Mouse (Mus musculus): ENCODE data around the gene Pdss2. TPM values are rescaled to one million over a fixed set of nuclear protein-coding genes. Genes with fewer than 3 reads are reported as not detected.

The Pdss2 gene
- polyA plus RNA-seq, 1 experiment from 2014 or later: 18.0 TPM

- 8% methylated on average over 7 of the region's 7 CpGs for WGBS
- Histone ChIP-seq H3K36me3 (ENCODE audit: insufficient read depth, low read length) (peaks cover 5% of the 10 kb centered on the region; the same call in 1 of the 2 replicates), H3K4me3 (ENCODE audit: low read length) (no peak overlapping the region), H3K9ac (replicated peaks; ENCODE audit: low read length) (no peak overlapping the region), H3K27ac (ENCODE audit: low read length) (peak overlapping the region; percentile 84), H3K4me2 (replicated peaks; ENCODE audit: low read depth, low read length) (peak overlapping the region; percentile 21; the same call in 1 of the 2 replicates), H3K9me3 (ENCODE audit: low read length) (no peaks in the 10 kb centered on the region), H3K4me1 (ENCODE audit: insufficient read depth, low read length) (peaks cover 46% of the 10 kb centered on the region), H3K27me3 (ENCODE audit: insufficient read depth, low read length) (no peaks in the 10 kb centered on the region)
- no peak for ATAC-seq (ENCODE audit: low FRiP score, low TSS enrichment)
These were observed 218.2 kb downstream of the Pdss2 start for GRCm38 (mm10) chr10:43439492-43439941.

GRCm38 (mm10) chr10:43440050-43440449, 218.8 kb downstream of the Pdss2 start:
- H3K27ac ChIP-seq (ENCODE audit: low read length): peak overlapping the region; percentile 84
- H3K27me3 ChIP-seq (ENCODE audit: insufficient read depth, low read length): no peaks in the 10 kb centered on the region
- no peaks in the 10 kb centered on the region for H3K9me3 ChIP-seq (ENCODE audit: low read length)
- peaks cover 46% of the 10 kb centered on the region for H3K4me1 ChIP-seq (ENCODE audit: insufficient read depth, low read length)
- H3K4me3 ChIP-seq (ENCODE audit: low read length): no peak overlapping the region
- WGBS: 15% methylated on average over 13 of the region's 13 CpGs
- H3K4me2 ChIP-seq (replicated peaks; ENCODE audit: low read depth, low read length): peak overlapping the region; percentile 26
- no peak overlapping the region for H3K9ac ChIP-seq (replicated peaks; ENCODE audit: low read length)
- H3K36me3 ChIP-seq (ENCODE audit: insufficient read depth, low read length): peaks cover 5% of the 10 kb centered on the region; the same call in 1 of the 2 replicates
- ATAC-seq (ENCODE audit: low FRiP score, low TSS enrichment): no peak

- 0 out of 2 replicates have a peak overlapping the region, but pooled peaks have one; percentile 16 for H3K9ac ChIP-seq (replicated peaks; ENCODE audit: low read length)
- no peaks in the 10 kb centered on the region for H3K27me3 ChIP-seq (ENCODE audit: insufficient read depth, low read length)
- ATAC-seq (ENCODE audit: low FRiP score, low TSS enrichment): peak; percentile 82
- H3K4me3 ChIP-seq (ENCODE audit: low read length): no peak overlapping the region
- H3K36me3 ChIP-seq (ENCODE audit: insufficient read depth, low read length): no peaks in the 10 kb centered on the region
- H3K4me2 ChIP-seq (replicated peaks; ENCODE audit: low read depth, low read length): peak overlapping the region; percentile 23; the same call in 1 of the 2 replicates
- H3K9me3 ChIP-seq (ENCODE audit: low read length): no peaks in the 10 kb centered on the region
- peaks cover 46% of the 10 kb centered on the region for H3K4me1 ChIP-seq (ENCODE audit: insufficient read depth, low read length)
- H3K27ac ChIP-seq (ENCODE audit: low read length): peak overlapping the region; percentile 84
- 38% methylated on average over 15 of the region's 15 CpGs for WGBS
These were observed 219.9 kb downstream of the Pdss2 start for GRCm38 (mm10) chr10:43440981-43441740.

GRCm38 (mm10) chr10:43448656-43449055, 227.4 kb downstream of the Pdss2 start:
- 83% methylated on average over 3 of the region's 3 CpGs for WGBS
- H3K9me3 ChIP-seq (ENCODE audit: low read length): no peaks in the 10 kb centered on the region
- H3K27me3 ChIP-seq (ENCODE audit: insufficient read depth, low read length): no peaks in the 10 kb centered on the region
- H3K4me1 ChIP-seq (ENCODE audit: insufficient read depth, low read length): peaks cover 3% of the 10 kb centered on the region; the same call in 1 of the 2 replicates
- H3K4me2 ChIP-seq (replicated peaks; ENCODE audit: low read depth, low read length): no peak overlapping the region
- no peak overlapping the region for H3K9ac ChIP-seq (replicated peaks; ENCODE audit: low read length)
- ATAC-seq (ENCODE audit: low FRiP score, low TSS enrichment): no peak
- H3K27ac ChIP-seq (ENCODE audit: low read length): no peak overlapping the region
- no peak overlapping the region for H3K4me3 ChIP-seq (ENCODE audit: low read length)
- no peaks in the 10 kb centered on the region for H3K36me3 ChIP-seq (ENCODE audit: insufficient read depth, low read length)

GRCm38 (mm10) chr10:43451848-43452662, 230.8 kb downstream of the Pdss2 start:
- Histone ChIP-seq H3K27ac (ENCODE audit: low read length) (no peak overlapping the region), H3K4me3 (ENCODE audit: low read length) (peak overlapping the region; percentile 35), H3K9ac (replicated peaks; ENCODE audit: low read length) (no peak overlapping the region; the same call in 1 of the 2 replicates), H3K36me3 (ENCODE audit: insufficient read depth, low read length) (no peaks in the 10 kb centered on the region), H3K9me3 (ENCODE audit: low read length) (no peaks in the 10 kb centered on the region), H3K27me3 (ENCODE audit: insufficient read depth, low read length) (no peaks in the 10 kb centered on the region), H3K4me1 (ENCODE audit: insufficient read depth, low read length) (peaks cover 3% of the 10 kb centered on the region; the same call in 1 of the 2 replicates), H3K4me2 (replicated peaks; ENCODE audit: low read depth, low read length) (peak overlapping the region; percentile 46)
- 26% methylated on average over 16 of the region's 16 CpGs for whole genome bisulfite sequencing
- ATAC-seq (ENCODE audit: low FRiP score, low TSS enrichment): peak; percentile 95

GRCm38 (mm10) chr10:43452663-43452996, 231.3 kb downstream of the Pdss2 start:
- no peak for ATAC-seq (ENCODE audit: low FRiP score, low TSS enrichment)
- Histone ChIP-seq H3K36me3 (ENCODE audit: insufficient read depth, low read length) (no peaks in the 10 kb centered on the region), H3K9ac (replicated peaks; ENCODE audit: low read length) (no peak overlapping the region; the same call in 1 of the 2 replicates), H3K9me3 (ENCODE audit: low read length) (peaks cover 4% of the 10 kb centered on the region; the same call in 1 of the 2 replicates), H3K4me1 (ENCODE audit: insufficient read depth, low read length) (peaks cover 3% of the 10 kb centered on the region; the same call in 1 of the 2 replicates), H3K4me3 (ENCODE audit: low read length) (peak overlapping the region; percentile 35), H3K27ac (ENCODE audit: low read length) (no peak overlapping the region), H3K4me2 (replicated peaks; ENCODE audit: low read depth, low read length) (peak overlapping the region; percentile 46), H3K27me3 (ENCODE audit: insufficient read depth, low read length) (no peaks in the 10 kb centered on the region)
- 18% methylated on average over 5 of the region's 5 CpGs for WGBS

GRCm38 (mm10) chr10:43454219-43454618, 232.9 kb downstream of the Pdss2 start:
- Histone ChIP-seq H3K36me3 (ENCODE audit: insufficient read depth, low read length) (no peaks in the 10 kb centered on the region), H3K4me3 (ENCODE audit: low read length) (no peak overlapping the region), H3K27ac (ENCODE audit: low read length) (no peak overlapping the region), H3K4me1 (ENCODE audit: insufficient read depth, low read length) (peaks cover 3% of the 10 kb centered on the region; the same call in 1 of the 2 replicates), H3K27me3 (ENCODE audit: insufficient read depth, low read length) (no peaks in the 10 kb centered on the region), H3K9me3 (ENCODE audit: low read length) (peaks cover 4% of the 10 kb centered on the region; the same call in 1 of the 2 replicates), H3K4me2 (replicated peaks; ENCODE audit: low read depth, low read length) (no peak overlapping the region), H3K9ac (replicated peaks; ENCODE audit: low read length) (no peak overlapping the region)
- ATAC-seq (ENCODE audit: low FRiP score, low TSS enrichment): no peak
- 65% methylated on average over 1 of the region's 1 CpGs for WGBS

- H3K9ac ChIP-seq (replicated peaks; ENCODE audit: low read length): no peak overlapping the region
- H3K36me3 ChIP-seq (ENCODE audit: insufficient read depth, low read length): no peaks in the 10 kb centered on the region
- no peak for ATAC-seq (ENCODE audit: low FRiP score, low TSS enrichment)
- WGBS: 90% methylated on average over 3 of the region's 3 CpGs
- H3K4me1 ChIP-seq (ENCODE audit: insufficient read depth, low read length): peaks cover 3% of the 10 kb centered on the region; the same call in 1 of the 2 replicates
- H3K27me3 ChIP-seq (ENCODE audit: insufficient read depth, low read length): no peaks in the 10 kb centered on the region
- no peak overlapping the region for H3K27ac ChIP-seq (ENCODE audit: low read length)
- H3K9me3 ChIP-seq (ENCODE audit: low read length): peaks cover 4% of the 10 kb centered on the region; the same call in 1 of the 2 replicates
- no peak overlapping the region for H3K4me3 ChIP-seq (ENCODE audit: low read length)
- H3K4me2 ChIP-seq (replicated peaks; ENCODE audit: low read depth, low read length): no peak overlapping the region
These were observed 233.4 kb downstream of the Pdss2 start for GRCm38 (mm10) chr10:43454671-43455070.

GRCm38 (mm10) chr10:43462821-43463220, 241.5 kb downstream of the Pdss2 start:
- Histone ChIP-seq H3K27ac (ENCODE audit: low read length) (peak overlapping the region; percentile 71), H3K9ac (replicated peaks; ENCODE audit: low read length) (no peak overlapping the region), H3K4me3 (ENCODE audit: low read length) (no peak overlapping the region), H3K9me3 (ENCODE audit: low read length) (no peaks in the 10 kb centered on the region), H3K36me3 (ENCODE audit: insufficient read depth, low read length) (no peaks in the 10 kb centered on the region), H3K4me1 (ENCODE audit: insufficient read depth, low read length) (no peaks in the 10 kb centered on the region; the same call in 1 of the 2 replicates), H3K27me3 (ENCODE audit: insufficient read depth, low read length) (no peaks in the 10 kb centered on the region), H3K4me2 (replicated peaks; ENCODE audit: low read depth, low read length) (no peak overlapping the region)
- ATAC-seq (ENCODE audit: low FRiP score, low TSS enrichment): peak; percentile 93
- WGBS: 76% methylated on average over 5 of the region's 5 CpGs

Measured in kidney, embryonic 16.5 days (tissue).